Mouse (Mus musculus) midbrain, embryonic 10.5 days (tissue): Measurements from ENCODE around the gene Thsd7a. TPM values are rescaled to one million over a fixed set of nuclear protein-coding genes. Genes with fewer than 3 reads are reported as not detected.

Experiments used
- DNase-seq: peaks from one replicate; pipeline ENCODE4 v3.0.0-alpha.2; 2017; ENCODE audit warnings: low spot score
- H3K27ac ChIP-seq: fragments of 300-500 bp; sonication (generic); replicated peaks from 2 replicates; pipeline ENCODE4 v1.5.1; 2016; ENCODE audit warnings: mild to moderate bottlenecking
- H3K27me3 ChIP-seq: fragments of 300-500 bp; sonication (generic); 2 replicates; pipeline ENCODE4 v1.6.1; 2016; ENCODE audit warnings: low read depth, mild to moderate bottlenecking; ENCODE audit not compliant: poor library complexity, severe bottlenecking
- H3K36me3 ChIP-seq: fragments of 300-500 bp; sonication (generic); 2 replicates; pipeline ENCODE4 v1.6.1; 2016; ENCODE audit warnings: mild to moderate bottlenecking, moderate library complexity
- H3K4me1 ChIP-seq: fragments of 300-500 bp; sonication (generic); 2 replicates; pipeline ENCODE4 v1.6.1; 2016
- H3K4me3 ChIP-seq: fragments of 300-500 bp; sonication (generic); 2 replicates; pipeline ENCODE4 v1.5.1; 2016; ENCODE audit warnings: mild to moderate bottlenecking, moderate library complexity
- H3K9me3 ChIP-seq: fragments of 300-500 bp; sonication (generic); replicated peaks from 2 replicates; pipeline ENCODE4 v1.6.1; 2016; ENCODE audit warnings: mild to moderate bottlenecking
- WGBS: fragments of 180-500 bp; shearing (Covaris S2); methylation state at CpG from one replicate; pipeline ENCODE4 v1.1.7; 2016; 5-methylcytosine and 5-hydroxymethylcytosine counted together
- polyA plus RNA-seq: library from polyadenylated mRNA; unstranded; fragments of >200 nt; fragmentation: Nextera tagmentation; extraction: Ambion mirVana; gene quantifications from 2 replicates; pipeline ENCODE4 v1.2.1, GENCODE M21; 2016

Thsd7a gene
- polyA plus RNA-seq, 1 experiment from 2014 or later: 10.7 TPM

- Histone ChIP-seq H3K9me3 (no peaks in the 10 kb centered on the region), H3K36me3 (no peaks in the 10 kb centered on the region), H3K27me3 (no peaks in the 10 kb centered on the region), H3K4me3 (peak overlapping the region; percentile 78), H3K4me1 (peaks cover 28% of the 10 kb centered on the region), H3K27ac (peak overlapping the region; percentile 95)
- DNase-seq: no peak
- WGBS: under 1% methylated on average over 6 of the region's 6 CpGs
Observed at GRCm38 (mm10) chr6:12748454-12748786, 790 bp downstream of the Thsd7a start.

GRCm38 (mm10) chr6:12747856-12748450, 1.3 kb downstream of the Thsd7a start:
- no peaks in the 10 kb centered on the region for H3K36me3 ChIP-seq
- H3K27ac ChIP-seq: peak overlapping the region; percentile 95
- peak; percentile 53 for DNase-seq
- no peaks in the 10 kb centered on the region for H3K9me3 ChIP-seq
- H3K4me1 ChIP-seq: peaks cover 28% of the 10 kb centered on the region
- H3K27me3 ChIP-seq: no peaks in the 10 kb centered on the region
- WGBS: 4% methylated on average over 11 of the region's 11 CpGs
- H3K4me3 ChIP-seq: peak overlapping the region; percentile 78

- Histone ChIP-seq H3K4me1 (peaks cover 10% of the 10 kb centered on the region), H3K36me3 (no peaks in the 10 kb centered on the region), H3K27me3 (no peaks in the 10 kb centered on the region), H3K4me3 (no peak overlapping the region), H3K9me3 (no peaks in the 10 kb centered on the region), H3K27ac (no peak overlapping the region)
- no peak for DNase-seq
- WGBS: 88% methylated on average over 4 of the region's 4 CpGs
Observed at GRCm38 (mm10) chr6:12742791-12743190, 6.4 kb downstream of the Thsd7a start.

GRCm38 (mm10) chr6:12733924-12734323, 15.3 kb downstream of the Thsd7a start:
- DNase-seq: no peak
- H3K4me1 ChIP-seq: no peaks in the 10 kb centered on the region
- no peak overlapping the region for H3K4me3 ChIP-seq
- H3K27me3 ChIP-seq: no peaks in the 10 kb centered on the region
- H3K36me3 ChIP-seq: peaks cover 7% of the 10 kb centered on the region; the same call in 1 of the 2 replicates
- 89% methylated on average over 3 of the region's 3 CpGs for WGBS
- H3K9me3 ChIP-seq: no peaks in the 10 kb centered on the region
- H3K27ac ChIP-seq: no peak overlapping the region

GRCm38 (mm10) chr6:12716071-12716470, 33.1 kb downstream of the Thsd7a start:
- H3K27ac ChIP-seq: no peak overlapping the region
- no peak overlapping the region for H3K4me3 ChIP-seq
- no peak for DNase-seq
- no peaks in the 10 kb centered on the region for H3K9me3 ChIP-seq
- no peaks in the 10 kb centered on the region for H3K27me3 ChIP-seq
- no peaks in the 10 kb centered on the region; the same call in 1 of the 2 replicates for H3K36me3 ChIP-seq
- 93% methylated on average over 8 of the region's 8 CpGs for WGBS
- no peaks in the 10 kb centered on the region for H3K4me1 ChIP-seq

GRCm38 (mm10) chr6:12712581-12712980, 36.6 kb downstream of the Thsd7a start:
- no peaks in the 10 kb centered on the region for H3K4me1 ChIP-seq
- 80% methylated on average over 3 of the region's 3 CpGs for WGBS
- no peaks in the 10 kb centered on the region for H3K9me3 ChIP-seq
- DNase-seq: no peak
- no peaks in the 10 kb centered on the region for H3K27me3 ChIP-seq
- no peaks in the 10 kb centered on the region; the same call in 1 of the 2 replicates for H3K36me3 ChIP-seq
- H3K4me3 ChIP-seq: no peak overlapping the region
- no peak overlapping the region for H3K27ac ChIP-seq

GRCm38 (mm10) chr6:12702925-12703324, 46.3 kb downstream of the Thsd7a start:
- H3K27me3 ChIP-seq: no peaks in the 10 kb centered on the region
- H3K36me3 ChIP-seq: 0 out of 2 replicates have a peak, but pooled peaks cover 2% of the 10 kb centered on the region
- DNase-seq: no peak
- H3K27ac ChIP-seq: no peak overlapping the region
- 0 out of 2 replicates have a peak, but pooled peaks cover 3% of the 10 kb centered on the region for H3K4me1 ChIP-seq
- no peaks in the 10 kb centered on the region; the same call in 1 of the 2 replicates for H3K9me3 ChIP-seq
- H3K4me3 ChIP-seq: no peak overlapping the region
- WGBS: 75% methylated on average over 3 of the region's 3 CpGs

GRCm38 (mm10) chr6:12699089-12699488, 50.1 kb downstream of the Thsd7a start:
- no peak for DNase-seq
- H3K36me3 ChIP-seq: no peaks in the 10 kb centered on the region
- H3K4me1 ChIP-seq: no peaks in the 10 kb centered on the region
- WGBS: 90% methylated on average over 2 of the region's 2 CpGs
- H3K27ac ChIP-seq: no peak overlapping the region
- H3K4me3 ChIP-seq: no peak overlapping the region
- H3K9me3 ChIP-seq: no peaks in the 10 kb centered on the region
- H3K27me3 ChIP-seq: no peaks in the 10 kb centered on the region

GRCm38 (mm10) chr6:12693689-12694088, 55.5 kb downstream of the Thsd7a start:
- Histone ChIP-seq H3K4me3 (no peak overlapping the region), H3K9me3 (no peaks in the 10 kb centered on the region), H3K27me3 (no peaks in the 10 kb centered on the region), H3K27ac (no peak overlapping the region), H3K36me3 (no peaks in the 10 kb centered on the region), H3K4me1 (no peaks in the 10 kb centered on the region)
- no peak for DNase-seq
- WGBS: 84% methylated on average over 1 of the region's 1 CpGs

GRCm38 (mm10) chr6:12693239-12693638, 56.0 kb downstream of the Thsd7a start:
- H3K4me3 ChIP-seq: no peak overlapping the region
- H3K4me1 ChIP-seq: no peaks in the 10 kb centered on the region
- H3K9me3 ChIP-seq: no peaks in the 10 kb centered on the region
- WGBS: 91% methylated on average over 3 of the region's 3 CpGs
- no peak for DNase-seq
- H3K27ac ChIP-seq: no peak overlapping the region
- H3K36me3 ChIP-seq: no peaks in the 10 kb centered on the region
- H3K27me3 ChIP-seq: no peaks in the 10 kb centered on the region

GRCm38 (mm10) chr6:12649633-12650032, 99.6 kb downstream of the Thsd7a start:
- Histone ChIP-seq H3K4me1 (no peaks in the 10 kb centered on the region), H3K9me3 (no peaks in the 10 kb centered on the region), H3K4me3 (no peak overlapping the region), H3K36me3 (no peaks in the 10 kb centered on the region), H3K27ac (no peak overlapping the region), H3K27me3 (no peaks in the 10 kb centered on the region)
- DNase-seq: no peak
- 45% methylated on average over 1 of the region's 1 CpGs for WGBS

- Histone ChIP-seq H3K27ac (no peak overlapping the region), H3K27me3 (no peaks in the 10 kb centered on the region), H3K9me3 (no peaks in the 10 kb centered on the region), H3K4me1 (no peaks in the 10 kb centered on the region), H3K36me3 (no peaks in the 10 kb centered on the region), H3K4me3 (no peak overlapping the region)
- DNase-seq: no peak
- WGBS: 85% methylated on average over 11 of the region's 11 CpGs
Observed at GRCm38 (mm10) chr6:12628637-12629246, 120.5 kb downstream of the Thsd7a start.

- H3K27ac ChIP-seq: no peak overlapping the region
- no peak for DNase-seq
- 89% methylated on average over 13 of the region's 13 CpGs for WGBS
Observed at GRCm38 (mm10) chr6:12606638-12607246, 142.5 kb downstream of the Thsd7a start.

More at GRCm38 (mm10) chr6:12606638-12607246, 142.5 kb downstream of the Thsd7a start:
- Histone ChIP-seq H3K9me3 (no peaks in the 10 kb centered on the region), H3K27me3 (no peaks in the 10 kb centered on the region), H3K36me3 (no peaks in the 10 kb centered on the region), H3K4me1 (peaks cover 4% of the 10 kb centered on the region; the same call in 1 of the 2 replicates), H3K4me3 (no peak overlapping the region)
